Mouse (Mus musculus) megakaryocyte progenitor cell, adult 5-6 weeks (primary cell): ENCODE results near the gene Bend7. TPM values are rescaled to one million over a fixed set of nuclear protein-coding genes. Genes with fewer than 3 reads are reported as not detected.
A peak's percentile ranks its signal among the peaks of the same experiment; 100 is the strongest.

Experiments
- ATAC-seq: replicated peaks from 2 replicates; pipeline ENCODE4 v1.8.0; 2016; ENCODE audit warnings: mild to moderate bottlenecking, moderate TSS enrichment, inconsistent platforms; ENCODE audit not compliant: poor library complexity
- total RNA-seq, 2 experiments: library from RNA; stranded (forward) in 1 of 2; stranded (reverse) in 1 of 2; fragments of 157-497, 149-512 nt in 1 of 2; fragments of 200-1000 nt in 1 of 2; gene quantifications; 2 replicates each; pipeline versions ENCODE4 v1.2.3 to v1.2.4; 2015 to 2017

Gene Bend7
- total RNA-seq, 2 experiments from 2014 or later, result 0.64 TPM; not detected in 1

- ATAC-seq, result no peak
Observed at GRCm38 (mm10) chr2:4781641-4782040, 64.0 kb downstream of the Bend7 start.

- ATAC-seq, result no peak
Observed at GRCm38 (mm10) chr2:4782401-4782800, 64.8 kb downstream of the Bend7 start.

GRCm38 (mm10) chr2:4782809-4783641 is 65.4 kb downstream of the Bend7 start:
- ATAC-seq, result no peak

- ATAC-seq, result peak; percentile 80
Observed at GRCm38 (mm10) chr2:4784012-4784411, 66.4 kb downstream of the Bend7 start.

GRCm38 (mm10) chr2:4785016-4785415 is 67.4 kb downstream of the Bend7 start:
- ATAC-seq, result no peak

- ATAC-seq, result no peak
Observed at GRCm38 (mm10) chr2:4787223-4787622, 69.6 kb downstream of the Bend7 start.

- ATAC-seq, result no peak
Observed at GRCm38 (mm10) chr2:4791646-4792045, 74.0 kb downstream of the Bend7 start.

- ATAC-seq, result no peak
Observed at GRCm38 (mm10) chr2:4792554-4792953, 74.9 kb downstream of the Bend7 start.

GRCm38 (mm10) chr2:4802395-4803176 is 85.0 kb downstream of the Bend7 start:
- ATAC-seq, result no peak

- no peak for ATAC-seq
Observed at GRCm38 (mm10) chr2:4816308-4816707, 98.7 kb downstream of the Bend7 start.

GRCm38 (mm10) chr2:4817678-4818077 is 100.0 kb downstream of the Bend7 start:
- no peak for ATAC-seq

GRCm38 (mm10) chr2:4820230-4820629 is 102.6 kb downstream of the Bend7 start:
- ATAC-seq, result no peak

GRCm38 (mm10) chr2:4824067-4824466 is 106.4 kb downstream of the Bend7 start:
- no peak for ATAC-seq

- no peak for ATAC-seq
Observed at GRCm38 (mm10) chr2:4828032-4828431, 110.4 kb downstream of the Bend7 start.

GRCm38 (mm10) chr2:4828446-4828997 is 110.9 kb downstream of the Bend7 start:
- no peak for ATAC-seq

- ATAC-seq, result no peak
Observed at GRCm38 (mm10) chr2:4829007-4829406, 111.4 kb downstream of the Bend7 start.

- no peak for ATAC-seq
Observed at GRCm38 (mm10) chr2:4829489-4830065, 111.9 kb downstream of the Bend7 start.

- ATAC-seq, result peak; percentile 81
Observed at GRCm38 (mm10) chr2:4831493-4831892, 113.9 kb downstream of the Bend7 start.

GRCm38 (mm10) chr2:4832166-4832565 is 114.5 kb downstream of the Bend7 start:
- ATAC-seq, result peak; percentile 40; the same call in 1 of the 2 replicates

GRCm38 (mm10) chr2:4849449-4849848 is 131.8 kb downstream of the Bend7 start:
- no peak for ATAC-seq
